Mouse (Mus musculus) olfactory bulb, adult 2 months (tissue): ENCODE results near the gene Pdk1.

Experiments
- CTCF ChIP-seq: fragments of 200-500 bp; IDR thresholded peaks from 2 replicates; pipeline ENCODE4 v1.5.1; 2012; ENCODE audit warnings: low read depth, mild to moderate bottlenecking, low read length, moderate library complexity; ENCODE audit not compliant: insufficient read depth
- POLR2A ChIP-seq: fragments of 200-500 bp; IDR thresholded peaks from 2 replicates; pipeline ENCODE4 v1.6.1; 2012; ENCODE audit warnings: mild to moderate bottlenecking, low read depth, low read length, moderate library complexity; ENCODE audit not compliant: insufficient read depth

DNA sequence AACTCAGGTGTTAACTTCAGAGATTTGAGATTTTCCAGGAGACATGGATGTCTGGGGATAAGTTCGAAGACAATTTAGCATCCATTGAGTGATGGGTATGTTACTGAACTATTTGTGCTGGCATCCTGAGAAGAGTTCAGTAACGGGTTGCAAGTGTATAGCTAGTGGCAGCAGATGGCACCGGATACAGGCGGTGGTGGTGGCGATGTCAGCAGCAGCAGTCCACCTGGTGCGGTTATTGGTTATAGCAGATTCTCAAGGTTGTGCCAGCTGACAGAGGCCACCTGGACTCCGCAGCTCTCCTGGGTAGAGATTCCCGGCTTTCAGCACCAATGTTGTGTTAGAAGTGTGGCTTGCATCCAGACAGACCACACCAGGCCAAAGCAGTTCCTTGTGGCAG is 61.0 kb downstream of the Pdk1 start:
- no peak for TF ChIP-seq CTCF
- TF ChIP-seq POLR2A: no peak
